Mouse (Mus musculus): ENCODE results near the gene a. TPM values are rescaled to one million over a fixed set of nuclear protein-coding genes. Genes with fewer than 3 reads are reported as not detected.

a gene
- total and polyA plus RNA-seq, 2 experiments from 2014 or later: 0.85 TPM; not detected in 1

GRCm38 (mm10) chr2:154943101-154943500 lies 151.9 kb downstream of the a start:
- TF ChIP-seq CTCF (IDR thresholded peaks at IDR 0.05; ENCODE audit: low read depth): peak; percentile 82
- DNase-seq (ENCODE audit: low spot score): peak; percentile 75
- Histone ChIP-seq H3K9me3 (ENCODE audit: low read length) (no peaks in the 10 kb centered on the region), H3K27me3 (ENCODE audit: insufficient read depth, low read length) (no peaks in the 10 kb centered on the region), H3K27ac (no peak overlapping the region), H3K4me2 (ENCODE audit: low read depth, low read length) (peak overlapping the region; percentile 38; the same call in 1 of the 2 replicates), H3K9ac (replicated peaks; ENCODE audit: low read length) (no peak overlapping the region), H3K4me3 (ENCODE audit: low read length) (no peak overlapping the region), H3K4me1 (ENCODE audit: insufficient read depth, low read length) (no peaks in the 10 kb centered on the region), H3K36me3 (ENCODE audit: insufficient read depth, low read length) (no peaks in the 10 kb centered on the region)
- ATAC-seq: no peak
- 8% methylated on average over 11 of the region's 11 CpGs for WGBS

GRCm38 (mm10) chr2:154946921-154947320 lies 155.7 kb downstream of the a start:
- no peak overlapping the region for H3K4me2 ChIP-seq (ENCODE audit: low read depth, low read length)
- H3K4me1 ChIP-seq (ENCODE audit: insufficient read depth, low read length): no peaks in the 10 kb centered on the region
- no peaks in the 10 kb centered on the region for H3K27me3 ChIP-seq (ENCODE audit: insufficient read depth, low read length)
- H3K9ac ChIP-seq (replicated peaks; ENCODE audit: low read length): no peak overlapping the region
- no peak for TF ChIP-seq CTCF (IDR thresholded peaks at IDR 0.05; ENCODE audit: low read depth)
- ATAC-seq: no peak
- H3K9me3 ChIP-seq (ENCODE audit: low read length): no peaks in the 10 kb centered on the region
- 83% methylated on average over 3 of the region's 3 CpGs for WGBS
- no peaks in the 10 kb centered on the region for H3K36me3 ChIP-seq (ENCODE audit: insufficient read depth, low read length)
- no peak for DNase-seq (ENCODE audit: low spot score)
- H3K27ac ChIP-seq: no peak overlapping the region
- H3K4me3 ChIP-seq (ENCODE audit: low read length): no peak overlapping the region

GRCm38 (mm10) chr2:154949352-154949751 lies 158.2 kb downstream of the a start:
- Histone ChIP-seq H3K4me2 (ENCODE audit: low read depth, low read length) (no peak overlapping the region), H3K36me3 (ENCODE audit: insufficient read depth, low read length) (no peaks in the 10 kb centered on the region), H3K9ac (replicated peaks; ENCODE audit: low read length) (no peak overlapping the region), H3K27me3 (ENCODE audit: insufficient read depth, low read length) (no peaks in the 10 kb centered on the region), H3K4me3 (ENCODE audit: low read length) (no peak overlapping the region), H3K4me1 (ENCODE audit: insufficient read depth, low read length) (no peaks in the 10 kb centered on the region), H3K27ac (no peak overlapping the region), H3K9me3 (ENCODE audit: low read length) (no peaks in the 10 kb centered on the region)
- TF ChIP-seq CTCF (IDR thresholded peaks at IDR 0.05; ENCODE audit: low read depth): no peak
- 67% methylated on average over 7 of the region's 7 CpGs for WGBS
- ATAC-seq (no peak), DNase-seq (ENCODE audit: low spot score) (no peak)

- Histone ChIP-seq H3K4me1 (ENCODE audit: insufficient read depth, low read length) (no peaks in the 10 kb centered on the region), H3K9ac (replicated peaks; ENCODE audit: low read length) (no peak overlapping the region), H3K4me3 (ENCODE audit: low read length) (no peak overlapping the region), H3K4me2 (ENCODE audit: low read depth, low read length) (no peak overlapping the region), H3K9me3 (ENCODE audit: low read length) (no peaks in the 10 kb centered on the region), H3K36me3 (ENCODE audit: insufficient read depth, low read length) (no peaks in the 10 kb centered on the region), H3K27me3 (ENCODE audit: insufficient read depth, low read length) (no peaks in the 10 kb centered on the region), H3K27ac (no peak overlapping the region)
- no peak for TF ChIP-seq CTCF (IDR thresholded peaks at IDR 0.05; ENCODE audit: low read depth)
- 79% methylated on average over 9 of the region's 9 CpGs for WGBS
- DNase-seq (ENCODE audit: low spot score) (no peak), ATAC-seq (no peak)
Observed at GRCm38 (mm10) chr2:154949877-154950276, 158.7 kb downstream of the a start.

GRCm38 (mm10) chr2:154950601-154951000 lies 159.4 kb downstream of the a start:
- TF ChIP-seq CTCF (IDR thresholded peaks at IDR 0.05; ENCODE audit: low read depth): no peak
- Histone ChIP-seq H3K4me1 (ENCODE audit: insufficient read depth, low read length) (no peaks in the 10 kb centered on the region), H3K27me3 (ENCODE audit: insufficient read depth, low read length) (no peaks in the 10 kb centered on the region), H3K36me3 (ENCODE audit: insufficient read depth, low read length) (no peaks in the 10 kb centered on the region), H3K9me3 (ENCODE audit: low read length) (no peaks in the 10 kb centered on the region), H3K4me2 (ENCODE audit: low read depth, low read length) (no peak overlapping the region), H3K9ac (replicated peaks; ENCODE audit: low read length) (no peak overlapping the region), H3K27ac (no peak overlapping the region), H3K4me3 (ENCODE audit: low read length) (no peak overlapping the region)
- DNase-seq (ENCODE audit: low spot score) (no peak), ATAC-seq (no peak)
- WGBS: 60% methylated on average over 5 of the region's 5 CpGs

- Histone ChIP-seq H3K9me3 (ENCODE audit: low read length) (no peaks in the 10 kb centered on the region), H3K27me3 (ENCODE audit: insufficient read depth, low read length) (no peaks in the 10 kb centered on the region), H3K36me3 (ENCODE audit: insufficient read depth, low read length) (no peaks in the 10 kb centered on the region), H3K4me1 (ENCODE audit: insufficient read depth, low read length) (no peaks in the 10 kb centered on the region), H3K27ac (no peak overlapping the region), H3K4me2 (ENCODE audit: low read depth, low read length) (no peak overlapping the region), H3K9ac (replicated peaks; ENCODE audit: low read length) (no peak overlapping the region), H3K4me3 (ENCODE audit: low read length) (no peak overlapping the region)
- DNase-seq (ENCODE audit: low spot score) (no peak), ATAC-seq (no peak)
- TF ChIP-seq CTCF (IDR thresholded peaks at IDR 0.05; ENCODE audit: low read depth): no peak
- 89% methylated on average over 5 of the region's 5 CpGs for WGBS
Observed at GRCm38 (mm10) chr2:154959486-154959885, 168.3 kb downstream of the a start.

GRCm38 (mm10) chr2:154959909-154960308 lies 168.7 kb downstream of the a start:
- H3K9me3 ChIP-seq (ENCODE audit: low read length): no peaks in the 10 kb centered on the region
- no peak overlapping the region for H3K4me3 ChIP-seq (ENCODE audit: low read length)
- no peak for DNase-seq (ENCODE audit: low spot score)
- H3K9ac ChIP-seq (replicated peaks; ENCODE audit: low read length): no peak overlapping the region
- H3K27me3 ChIP-seq (ENCODE audit: insufficient read depth, low read length): no peaks in the 10 kb centered on the region
- H3K36me3 ChIP-seq (ENCODE audit: insufficient read depth, low read length): no peaks in the 10 kb centered on the region
- no peak overlapping the region for H3K27ac ChIP-seq
- no peaks in the 10 kb centered on the region for H3K4me1 ChIP-seq (ENCODE audit: insufficient read depth, low read length)
- ATAC-seq: no peak
- no peak overlapping the region for H3K4me2 ChIP-seq (ENCODE audit: low read depth, low read length)
- no peak for TF ChIP-seq CTCF (IDR thresholded peaks at IDR 0.05; ENCODE audit: low read depth)
- 91% methylated on average over 3 of the region's 3 CpGs for WGBS

Measured in hindbrain, postnatal 0 days (tissue).